Mouse (Mus musculus) embryonic fibroblast, embryonic 13.5 days (primary cell): ENCODE results near the gene Tagln3.

Experiments used
- CTCF ChIP-seq: IDR thresholded peaks from 2 replicates; pipeline ENCODE4 v1.5.1; 2011; ENCODE audit warnings: mild to moderate bottlenecking, control low read depth, low read length, moderate library complexity, borderline replicate concordance; ENCODE audit not compliant: insufficient read depth
- POLR2A ChIP-seq: IDR thresholded peaks from 2 replicates; pipeline ENCODE4 v1.6.1; 2011; ENCODE audit warnings: low read depth, mild to moderate bottlenecking, control low read depth, low read length, moderate library complexity

GRCm38 (mm10) chr16:45722460-45722951 lies 1.9 kb downstream of the Tagln3 start:
- TF ChIP-seq CTCF = no peak
- TF ChIP-seq POLR2A = no peak
